ENCODE assay signal across 16 mouse cellular contexts in the genomic region with DNA sequence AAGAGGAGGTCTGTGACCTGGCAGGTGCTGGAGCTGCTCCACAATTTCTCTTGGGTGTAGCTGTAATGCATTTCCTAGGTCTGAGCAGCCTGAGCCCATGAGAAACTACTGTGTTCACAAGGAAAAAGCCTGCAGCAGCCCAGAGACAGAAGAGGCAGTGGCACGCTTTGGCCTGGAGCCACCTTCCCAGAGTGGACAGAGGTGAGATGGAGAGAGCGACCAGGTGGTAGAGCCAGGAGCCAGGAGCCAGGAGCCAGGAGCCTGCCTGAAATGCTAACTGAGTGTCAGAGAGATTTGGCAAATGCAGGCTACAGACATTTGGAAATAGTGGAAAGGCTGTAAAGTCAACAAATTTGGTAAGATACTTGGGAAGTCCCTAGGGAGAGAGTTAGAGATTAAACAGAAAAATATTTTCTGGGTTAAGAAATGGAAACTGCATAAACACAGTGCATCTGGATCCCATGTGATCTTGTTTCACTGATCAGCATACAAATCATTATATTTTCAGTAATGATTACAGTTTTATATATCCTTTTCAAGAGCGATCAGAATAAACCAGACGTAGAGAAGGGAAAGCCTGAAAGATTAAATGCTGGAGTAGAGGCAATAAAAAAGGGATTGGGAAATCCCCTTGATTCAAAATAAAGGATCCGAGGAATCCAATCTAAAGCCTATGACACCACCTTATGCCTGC.
A peak's percentile ranks its signal among the peaks of the same experiment; 100 is the strongest.
DNase-seq lines count a peak whose midpoint lies in the region; ATAC-seq lines count a peak whose summit lies in the region.
"Had no signal": no experiment of that assay in that cellular context is flagged by ENCODE, and none has a peak within 500 bp of the region (broad histone marks: within the 10 kb centered on the region; RNA-seq: fewer than 3 reads in every experiment).

No protein-coding gene starts in this region.

- H3K4me3 ChIP-seq in embryonic facial prominence, embryonic 13.5 days: no peak overlapping the region
- no peak overlapping the region for H3K4me3 ChIP-seq in embryonic facial prominence, embryonic 10.5 days
- H3K4me3 ChIP-seq in kidney, embryonic 15.5 days (replicated peaks): no peak overlapping the region
- H3K4me3 ChIP-seq: forebrain, embryonic 10.5 days; neural tube, embryonic 13.5 days had no signal

- H3K9me3 ChIP-seq in embryonic facial prominence, embryonic 13.5 days: no peaks in the 10 kb centered on the region
- no peaks in the 10 kb centered on the region for H3K9me3 ChIP-seq in embryonic facial prominence, embryonic 10.5 days
- H3K9me3 ChIP-seq in kidney, embryonic 15.5 days (replicated peaks): no peaks in the 10 kb centered on the region
- H3K9me3 ChIP-seq: forebrain, embryonic 10.5 days; neural tube, embryonic 13.5 days had no signal

- ATAC-seq in embryonic facial prominence, embryonic 13.5 days (ENCODE audit: insufficient number of reproducible peaks, insufficient read depth, low FRiP score, low TSS enrichment, low read depth): 0 out of 2 replicates have a peak, but pooled peaks have one; percentile 26
- ATAC-seq in kidney, embryonic 15.5 days (replicated peaks; ENCODE audit: low FRiP score): no peak
- ATAC-seq: midbrain, embryonic 16.5 days had no signal

- H3K36me3 ChIP-seq in embryonic facial prominence, embryonic 13.5 days: no peaks in the 10 kb centered on the region
- H3K36me3 ChIP-seq in embryonic facial prominence, embryonic 10.5 days (replicated peaks): no peaks in the 10 kb centered on the region
- no peaks in the 10 kb centered on the region for H3K36me3 ChIP-seq in kidney, embryonic 15.5 days
- H3K36me3 ChIP-seq: forebrain, embryonic 10.5 days; neural tube, embryonic 13.5 days had no signal

- WGBS in embryonic facial prominence, embryonic 13.5 days: 73% methylated on average over 5 of the region's 5 CpGs
- WGBS in embryonic facial prominence, embryonic 10.5 days: 87% methylated on average over 5 of the region's 5 CpGs
- WGBS in kidney, embryonic 15.5 days: 76% methylated on average over 5 of the region's 5 CpGs

- no peak overlapping the region for H3K27ac ChIP-seq in embryonic facial prominence, embryonic 13.5 days
- no peak overlapping the region for H3K27ac ChIP-seq in embryonic facial prominence, embryonic 10.5 days (replicated peaks)
- H3K27ac ChIP-seq in kidney, embryonic 15.5 days: no peak overlapping the region
- H3K27ac ChIP-seq: forebrain, embryonic 10.5 days; liver, embryonic 14.5 days; neural tube, embryonic 13.5 days had no signal

- H3K9ac ChIP-seq in embryonic facial prominence, embryonic 13.5 days: no peak overlapping the region
- no peak overlapping the region for H3K9ac ChIP-seq in kidney, embryonic 15.5 days
- H3K9ac ChIP-seq: liver, embryonic 14.5 days; neural tube, embryonic 13.5 days had no signal

- no peak for DNase-seq in embryonic facial prominence, embryonic 10.5 days (ENCODE audit: low spot score)
- peak; percentile 5 for DNase-seq in kidney, postnatal 10 days
- peak; percentile 51 for DNase-seq in cerebellum, adult 8-10 months
- peak; percentile 1 to 5 for DNase-seq in heart, postnatal 36 days
- DNase-seq in right cerebral cortex, adult 2 months (ENCODE audit: low spot score in 2 of 2): no peak
- DNase-seq in layer of hippocampus, postnatal 14 days (ENCODE audit: low spot score in 2 of 2): no peak
- DNase-seq: gastrocnemius, postnatal 10 days; kidney, adult 11 months; lung, postnatal 4 days; thymus, adult 18-20 months had no signal

- H3K4me2 ChIP-seq in embryonic facial prominence, embryonic 13.5 days: no peak overlapping the region
- no peak overlapping the region for H3K4me2 ChIP-seq in kidney, embryonic 15.5 days
- H3K4me2 ChIP-seq: neural tube, embryonic 13.5 days had no signal

- no peaks in the 10 kb centered on the region for H3K4me1 ChIP-seq in embryonic facial prominence, embryonic 13.5 days
- H3K4me1 ChIP-seq in embryonic facial prominence, embryonic 10.5 days: no peaks in the 10 kb centered on the region
- H3K4me1 ChIP-seq in kidney, embryonic 15.5 days: no peaks in the 10 kb centered on the region
- H3K4me1 ChIP-seq: forebrain, embryonic 10.5 days; neural tube, embryonic 13.5 days had no signal

- H3K27me3 ChIP-seq in embryonic facial prominence, embryonic 13.5 days: no peaks in the 10 kb centered on the region
- H3K27me3 ChIP-seq in embryonic facial prominence, embryonic 10.5 days (replicated peaks; ENCODE audit: low read depth, poor library complexity, severe bottlenecking): no peaks in the 10 kb centered on the region
- no peaks in the 10 kb centered on the region for H3K27me3 ChIP-seq in kidney, embryonic 15.5 days
- H3K27me3 ChIP-seq: neural tube, embryonic 13.5 days had no signal

- intact Hi-C loops in heart, postnatal 36 days (cut with DNase I): no loop called here

Comparison
In these comparisons a context has a peak if more than half of its experiments do, and no peak if none do; other contexts are left out.
1. DNase-seq: peak in kidney, postnatal 10 days (single experiment), cerebellum, adult 8-10 months (single experiment) and heart, postnatal 36 days (2 of 2); none in embryonic facial prominence, embryonic 10.5 days (single experiment), right cerebral cortex, adult 2 months (0 of 2) and layer of hippocampus, postnatal 14 days (0 of 2).